Mouse (Mus musculus) liver, postnatal 0 days (tissue): ENCODE measurements around the gene Gipc2. TPM values are rescaled to one million over a fixed set of nuclear protein-coding genes. Genes with fewer than 3 reads are reported as not detected.

Source experiments
- ATAC-seq: fragments of 200-750 bp; cut with Nextera tagmentation; 2 replicates; pipeline ENCODE4 v1.8.0; 2017; ENCODE audit warnings: mild to moderate bottlenecking, moderate library complexity
- DNase-seq: peaks from one replicate; pipeline ENCODE4 v3.0.0-alpha.2; 2016
- H3K27ac ChIP-seq: fragments of 300-500 bp; sonication (generic); 2 replicates; pipeline ENCODE4 v1.5.1; 2014; ENCODE audit warnings: antibody characterized with exemption, moderate library complexity, mild to moderate bottlenecking, low read depth
- H3K27me3 ChIP-seq: fragments of 300-500 bp; sonication (generic); 2 replicates; pipeline ENCODE4 v1.6.1; 2014; ENCODE audit warnings: low read length, control low read depth, mixed read lengths; ENCODE audit not compliant: insufficient read depth
- H3K36me3 ChIP-seq: fragments of 300-500 bp; sonication (generic); replicated peaks from 2 replicates; pipeline ENCODE4 v1.6.1; 2014; ENCODE audit warnings: mild to moderate bottlenecking, control low read depth, low read length, moderate library complexity, mixed read lengths; ENCODE audit not compliant: insufficient read depth
- H3K4me1 ChIP-seq: fragments of 300-500 bp; sonication (generic); 2 replicates; pipeline ENCODE4 v1.6.1; 2014; ENCODE audit warnings: antibody characterized with exemption, mild to moderate bottlenecking, control low read depth; ENCODE audit not compliant: insufficient read depth
- H3K4me2 ChIP-seq: fragments of 300-500 bp; sonication (generic); 2 replicates; pipeline ENCODE4 v1.6.1; 2014; ENCODE audit warnings: low read depth, mild to moderate bottlenecking, low read length, moderate library complexity, mixed read lengths
- H3K4me3 ChIP-seq: fragments of 300-500 bp; sonication (generic); 2 replicates; pipeline ENCODE4 v1.5.1; 2014; ENCODE audit warnings: low read depth, low read length
- H3K9ac ChIP-seq: fragments of 300-500 bp; sonication (generic); replicated peaks from 2 replicates; pipeline ENCODE4 v1.6.1; 2014; ENCODE audit warnings: mild to moderate bottlenecking, moderate library complexity
- H3K9me3 ChIP-seq: fragments of 300-500 bp; sonication (generic); 2 replicates; pipeline ENCODE4 v1.6.1; 2016; ENCODE audit warnings: mild to moderate bottlenecking, control low read depth, low read length, mixed read lengths
- CTCF ChIP-seq: sonication (generic); IDR thresholded peaks from 2 replicates; pipeline ENCODE4 v1.5.1; 2016; ENCODE audit warnings: antibody characterized with exemption, low read depth
- EP300 ChIP-seq: IDR thresholded peaks from 2 replicates; pipeline ENCODE4 v1.6.1; 2016; ENCODE audit warnings: antibody characterized with exemption, low read depth, mild to moderate bottlenecking
- WGBS: fragments of 180-500 bp; shearing (Covaris S2); extraction: QIAGEN DNeasy Blood & Tissue Kit; methylation state at CpG from one replicate; pipeline ENCODE4 v1.1.7; 2014; ENCODE audit not compliant: insufficient replicate concordance; 5-methylcytosine and 5-hydroxymethylcytosine counted together
- polyA plus RNA-seq: library from polyadenylated mRNA; unstranded; fragments of >200 nt; fragmentation: Nextera tagmentation; extraction: Ambion mirVana; gene quantifications from 2 replicates; pipeline ENCODE4 v1.2.1, GENCODE M21; 2015

Gipc2 gene
- polyA plus RNA-seq, 1 experiment from 2014 or later: 3.5 TPM

DNA sequence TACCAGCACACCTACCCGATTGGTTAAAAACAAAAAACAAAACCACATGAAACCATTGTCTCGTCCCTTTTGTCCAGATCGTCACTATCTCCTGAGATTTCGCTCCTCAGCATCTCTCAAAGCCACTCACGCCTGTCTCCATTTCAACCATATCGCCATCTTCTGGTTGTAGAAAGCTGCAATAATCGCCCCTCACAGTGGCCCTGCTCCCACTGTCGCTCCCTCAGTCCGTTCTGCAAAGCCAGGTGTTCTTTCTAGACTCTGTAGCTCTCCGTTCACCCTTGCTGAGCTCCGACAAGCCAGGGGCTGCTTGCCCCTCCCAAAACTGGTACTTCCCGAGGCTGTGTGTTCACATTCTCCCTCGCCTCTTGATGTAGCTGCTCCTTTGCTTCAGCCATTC is 99.3 kb downstream of the Gipc2 start:
- Histone ChIP-seq H3K36me3 (no peaks in the 10 kb centered on the region), H3K27ac (no peak overlapping the region), H3K9ac (no peak overlapping the region), H3K4me1 (no peaks in the 10 kb centered on the region), H3K27me3 (no peaks in the 10 kb centered on the region), H3K4me3 (no peak overlapping the region), H3K4me2 (no peak overlapping the region), H3K9me3 (no peaks in the 10 kb centered on the region)
- no peak for ATAC-seq
- DNase-seq: no peak
- TF ChIP-seq EP300 (no peak), CTCF (peak; percentile 41)
- WGBS: 30% methylated on average over 13 of the region's 13 CpGs

DNA sequence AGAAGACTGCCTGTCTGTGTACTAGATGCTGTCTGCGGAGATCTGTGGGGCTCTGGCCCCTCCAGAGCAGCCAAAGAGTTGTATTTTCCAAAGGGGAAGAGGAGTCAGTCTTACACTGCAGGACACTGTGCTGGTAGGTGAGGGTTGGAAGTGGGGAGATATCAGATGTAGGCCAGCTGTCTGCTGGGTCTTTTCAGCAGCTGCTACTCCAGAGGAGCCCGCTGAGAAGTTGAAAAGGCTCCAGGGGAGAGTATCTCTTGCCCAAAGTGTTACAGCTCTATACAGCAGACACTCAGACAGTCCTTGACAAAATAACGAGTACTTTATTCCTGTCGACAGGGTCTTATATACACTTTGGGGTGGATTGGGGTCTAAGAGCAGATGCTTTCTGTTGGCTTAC is 100.2 kb downstream of the Gipc2 start:
- WGBS: 73% methylated on average over 4 of the region's 4 CpGs
- Histone ChIP-seq H3K4me3 (no peak overlapping the region), H3K9ac (no peak overlapping the region), H3K27me3 (no peaks in the 10 kb centered on the region), H3K4me1 (no peaks in the 10 kb centered on the region), H3K4me2 (no peak overlapping the region), H3K27ac (no peak overlapping the region), H3K36me3 (no peaks in the 10 kb centered on the region), H3K9me3 (no peaks in the 10 kb centered on the region)
- DNase-seq (no peak), ATAC-seq (no peak)
- TF ChIP-seq CTCF (no peak), EP300 (no peak)

DNA sequence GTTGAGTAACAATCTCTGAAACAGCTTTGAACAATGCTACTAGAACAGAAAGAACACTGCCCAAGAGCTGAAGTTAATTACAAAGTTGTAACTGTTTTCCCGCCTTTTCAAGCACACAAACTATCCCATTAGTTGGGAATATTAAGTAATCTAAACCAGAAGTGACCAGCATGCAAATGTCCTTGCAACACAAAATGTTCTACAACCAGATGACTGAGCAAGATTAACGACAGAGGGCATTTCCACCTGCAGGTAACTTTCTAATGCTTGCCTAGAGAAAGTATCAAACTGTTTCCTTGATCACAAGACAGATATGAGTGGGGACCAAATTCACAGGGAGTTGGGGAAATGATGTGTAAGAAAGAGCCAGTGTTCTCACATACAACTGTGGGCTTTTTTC is 101.9 kb downstream of the Gipc2 start:
- WGBS: 57% methylated on average over 2 of the region's 2 CpGs
- no peak overlapping the region for H3K4me3 ChIP-seq
- DNase-seq: no peak
- no peak for TF ChIP-seq CTCF
- TF ChIP-seq EP300: no peak
- H3K27ac ChIP-seq: no peak overlapping the region
- H3K9ac ChIP-seq: no peak overlapping the region
- no peaks in the 10 kb centered on the region for H3K9me3 ChIP-seq
- no peaks in the 10 kb centered on the region for H3K4me1 ChIP-seq
- no peak for ATAC-seq
- no peaks in the 10 kb centered on the region for H3K36me3 ChIP-seq
- H3K27me3 ChIP-seq: no peaks in the 10 kb centered on the region
- H3K4me2 ChIP-seq: no peak overlapping the region

DNA sequence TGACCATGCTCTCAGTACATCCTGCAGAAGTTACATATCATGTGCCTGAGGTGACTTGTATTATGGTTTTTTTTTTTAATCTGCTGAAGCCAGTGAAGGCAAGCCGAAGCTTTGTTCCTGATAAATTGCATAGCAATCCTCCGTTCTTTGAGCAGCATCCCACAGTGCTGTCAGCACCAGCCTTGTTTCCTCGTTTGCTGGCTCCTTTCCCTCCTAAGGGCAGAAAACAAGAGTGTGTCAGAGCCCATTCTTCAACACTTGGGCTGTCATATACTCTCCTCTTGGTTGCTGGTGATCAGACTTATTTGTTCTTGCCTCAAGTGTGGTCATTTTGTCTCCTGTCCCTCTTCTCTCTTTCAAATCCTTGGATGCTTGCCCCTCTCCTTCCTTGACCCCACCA is 103.2 kb downstream of the Gipc2 start:
- Histone ChIP-seq H3K36me3 (no peaks in the 10 kb centered on the region), H3K4me2 (no peak overlapping the region), H3K27me3 (no peaks in the 10 kb centered on the region), H3K4me1 (no peaks in the 10 kb centered on the region), H3K9ac (no peak overlapping the region), H3K4me3 (no peak overlapping the region), H3K9me3 (no peaks in the 10 kb centered on the region), H3K27ac (no peak overlapping the region)
- no peak for TF ChIP-seq EP300
- no peak for TF ChIP-seq CTCF
- no peak for ATAC-seq
- no peak for DNase-seq
- WGBS: 56% methylated on average over 3 of the region's 3 CpGs

DNA sequence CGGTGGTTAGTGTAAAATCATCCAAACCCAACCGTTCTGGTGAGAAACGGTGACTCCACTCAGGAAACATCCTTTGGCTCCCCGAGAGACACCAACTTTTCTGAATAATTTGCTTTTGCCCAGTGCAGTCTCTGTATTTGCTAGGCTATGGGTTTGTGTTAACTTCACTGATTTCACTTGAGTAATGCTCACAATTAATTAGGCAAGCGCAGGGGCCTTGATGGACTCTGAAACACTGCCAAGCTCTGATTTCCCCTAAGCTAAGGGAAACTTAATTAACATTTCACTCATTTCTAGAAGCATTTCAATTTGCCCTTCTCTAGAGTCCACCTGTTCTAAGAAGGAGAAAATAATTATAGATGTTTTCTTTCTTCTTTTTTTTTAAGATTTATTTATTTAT is 104.9 kb downstream of the Gipc2 start:
- no peak for TF ChIP-seq CTCF
- TF ChIP-seq EP300: no peak
- no peak overlapping the region for H3K4me3 ChIP-seq
- H3K36me3 ChIP-seq: no peaks in the 10 kb centered on the region
- ATAC-seq: no peak
- no peak overlapping the region for H3K9ac ChIP-seq
- no peaks in the 10 kb centered on the region for H3K4me1 ChIP-seq
- H3K4me2 ChIP-seq: no peak overlapping the region
- whole genome bisulfite sequencing: 85% methylated on average over 5 of the region's 5 CpGs
- H3K27me3 ChIP-seq: no peaks in the 10 kb centered on the region
- no peak for DNase-seq
- no peaks in the 10 kb centered on the region for H3K9me3 ChIP-seq
- H3K27ac ChIP-seq: no peak overlapping the region

DNA sequence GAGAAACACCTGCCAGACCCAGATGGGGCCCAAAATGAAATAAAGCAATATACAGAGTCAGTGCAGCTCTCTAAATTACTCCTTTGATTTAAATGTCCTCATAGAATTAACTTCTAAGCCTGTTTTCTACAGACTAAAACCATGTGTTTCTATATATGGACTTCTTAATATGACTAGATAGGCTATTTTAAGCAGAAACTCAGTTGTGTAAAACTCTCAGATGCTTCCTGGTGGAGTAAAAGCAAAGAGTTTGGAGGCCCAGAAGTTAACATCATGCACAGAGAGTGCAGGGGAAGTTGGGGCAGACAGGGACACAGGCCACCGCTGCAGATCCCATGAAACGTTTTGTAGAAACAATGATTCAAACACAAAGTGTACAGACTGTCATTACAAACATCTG is 107.8 kb downstream of the Gipc2 start:
- H3K4me1 ChIP-seq: no peaks in the 10 kb centered on the region
- ATAC-seq: no peak
- no peaks in the 10 kb centered on the region for H3K9me3 ChIP-seq
- no peak overlapping the region for H3K4me3 ChIP-seq
- H3K36me3 ChIP-seq: no peaks in the 10 kb centered on the region
- 68% methylated on average over 2 of the region's 2 CpGs for WGBS
- no peak overlapping the region for H3K4me2 ChIP-seq
- no peak for DNase-seq
- no peak for TF ChIP-seq CTCF
- TF ChIP-seq EP300: no peak
- H3K9ac ChIP-seq: no peak overlapping the region
- H3K27ac ChIP-seq: no peak overlapping the region
- no peaks in the 10 kb centered on the region for H3K27me3 ChIP-seq

DNA sequence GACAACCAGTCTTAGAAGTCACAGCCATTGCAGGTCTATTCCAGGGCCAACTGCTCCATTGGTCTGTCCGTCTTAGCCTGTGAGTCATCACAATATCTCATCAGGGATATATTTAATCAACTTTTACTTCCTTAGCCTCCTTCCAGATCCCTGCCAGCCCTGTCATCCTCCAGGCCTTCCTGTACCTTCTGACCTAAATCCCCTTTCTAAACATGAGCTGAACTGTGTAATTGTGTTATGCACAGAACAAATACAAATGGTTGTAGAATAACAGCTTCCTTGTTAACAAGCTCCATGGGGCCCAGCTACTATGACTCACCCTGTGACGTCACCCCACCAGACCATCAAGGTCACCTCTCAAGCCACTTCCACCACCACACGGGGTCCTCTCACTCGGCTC is 111.8 kb downstream of the Gipc2 start:
- DNase-seq: no peak
- TF ChIP-seq CTCF: no peak
- no peak for TF ChIP-seq EP300
- Histone ChIP-seq H3K4me2 (no peak overlapping the region), H3K4me3 (no peak overlapping the region), H3K4me1 (no peaks in the 10 kb centered on the region), H3K27ac (no peak overlapping the region), H3K36me3 (no peaks in the 10 kb centered on the region), H3K27me3 (no peaks in the 10 kb centered on the region), H3K9ac (no peak overlapping the region), H3K9me3 (no peaks in the 10 kb centered on the region)
- 56% methylated on average over 4 of the region's 4 CpGs for WGBS
- no peak for ATAC-seq
